Mouse (Mus musculus): ENCODE data around the gene Ifnl2.
"Not testable (repeated sequence)": the region's sequence is repeated elsewhere in the genome, so short reads cannot be mapped to it uniquely, and the experiment has no call there.

Ifnl2 gene

GRCm38 (mm10) chr7:28510405-28510974, at the start of gene Ifnl2:
TSS of gene Ifnl2 (minus strand) at chr7:28510455.
- DNase-seq (ENCODE audit: low spot score) = not testable (repeated sequence)

- DNase-seq (ENCODE audit: low spot score) = no peak
Observed at GRCm38 (mm10) chr7:28558486-28558885, 48.2 kb upstream of the Ifnl2 start.

- DNase-seq (ENCODE audit: low spot score) = no peak
Observed at GRCm38 (mm10) chr7:28557708-28558107, 47.5 kb upstream of the Ifnl2 start.

GRCm38 (mm10) chr7:28557069-28557468, 46.8 kb upstream of the Ifnl2 start:
- DNase-seq (ENCODE audit: low spot score) = no peak

- no peak for DNase-seq (ENCODE audit: low spot score)
Observed at GRCm38 (mm10) chr7:28555939-28556535, 45.8 kb upstream of the Ifnl2 start.

GRCm38 (mm10) chr7:28553076-28553475, 42.8 kb upstream of the Ifnl2 start:
- DNase-seq (ENCODE audit: low spot score) = no peak

GRCm38 (mm10) chr7:28547628-28548027, 37.4 kb upstream of the Ifnl2 start:
- DNase-seq (ENCODE audit: low spot score) = no peak

GRCm38 (mm10) chr7:28547154-28547553, 36.9 kb upstream of the Ifnl2 start, which contains the start of gene Nccrp1:
TSS of gene Nccrp1 (minus strand) at chr7:28547254.
- DNase-seq (ENCODE audit: low spot score) = no peak

- DNase-seq (ENCODE audit: low spot score) = no peak
Observed at GRCm38 (mm10) chr7:28546649-28547048, 36.4 kb upstream of the Ifnl2 start.

- DNase-seq (ENCODE audit: low spot score) = no peak
Observed at GRCm38 (mm10) chr7:28545891-28546210, 35.6 kb upstream of the Ifnl2 start.

- DNase-seq (ENCODE audit: low spot score) = no peak
Observed at GRCm38 (mm10) chr7:28545048-28545890, 35.0 kb upstream of the Ifnl2 start.

GRCm38 (mm10) chr7:28544051-28544601, 33.9 kb upstream of the Ifnl2 start:
- no peak for DNase-seq (ENCODE audit: low spot score)

GRCm38 (mm10) chr7:28540526-28540925, 30.3 kb upstream of the Ifnl2 start, which contains the start of gene Sycn:
TSS of gene Sycn (plus strand) at chr7:28540885.
- no peak for DNase-seq (ENCODE audit: low spot score)

GRCm38 (mm10) chr7:28538886-28539285, 28.6 kb upstream of the Ifnl2 start:
- DNase-seq (ENCODE audit: low spot score) = not testable (repeated sequence)

- no peak for DNase-seq (ENCODE audit: low spot score)
Observed at GRCm38 (mm10) chr7:28532005-28532404, 21.8 kb upstream of the Ifnl2 start.

- DNase-seq (ENCODE audit: low spot score) = peak; percentile 21
Observed at GRCm38 (mm10) chr7:28527922-28528719, 17.9 kb upstream of the Ifnl2 start.

GRCm38 (mm10) chr7:28522536-28522935, 12.3 kb upstream of the Ifnl2 start, which contains the start of gene Ifnl3:
TSS of gene Ifnl3 (plus strand) at chr7:28522836.
- not testable (repeated sequence) for DNase-seq (ENCODE audit: low spot score)

- no peak for DNase-seq (ENCODE audit: low spot score)
Observed at GRCm38 (mm10) chr7:28511441-28511840, 1.2 kb upstream of the Ifnl2 start.

- DNase-seq (ENCODE audit: low spot score) = not testable (repeated sequence)
Observed at GRCm38 (mm10) chr7:28509121-28509520, 1.1 kb downstream of the Ifnl2 start.

GRCm38 (mm10) chr7:28505585-28505984, 4.7 kb downstream of the Ifnl2 start:
- no peak for DNase-seq (ENCODE audit: low spot score)

- DNase-seq (ENCODE audit: low spot score) = no peak
Observed at GRCm38 (mm10) chr7:28495426-28495825, 14.8 kb downstream of the Ifnl2 start.

- no peak for DNase-seq (ENCODE audit: low spot score)
Observed at GRCm38 (mm10) chr7:28492310-28492709, 17.9 kb downstream of the Ifnl2 start.

Data from layer of hippocampus, adult 9-10 months (tissue).